Mouse (Mus musculus): Measurements from ENCODE around the gene Acpp.

The Acpp gene

GRCm38 (mm10) chr9:104304376-104304775, 33.2 kb downstream of the Acpp start:
- no peak for DNase-seq

DNA sequence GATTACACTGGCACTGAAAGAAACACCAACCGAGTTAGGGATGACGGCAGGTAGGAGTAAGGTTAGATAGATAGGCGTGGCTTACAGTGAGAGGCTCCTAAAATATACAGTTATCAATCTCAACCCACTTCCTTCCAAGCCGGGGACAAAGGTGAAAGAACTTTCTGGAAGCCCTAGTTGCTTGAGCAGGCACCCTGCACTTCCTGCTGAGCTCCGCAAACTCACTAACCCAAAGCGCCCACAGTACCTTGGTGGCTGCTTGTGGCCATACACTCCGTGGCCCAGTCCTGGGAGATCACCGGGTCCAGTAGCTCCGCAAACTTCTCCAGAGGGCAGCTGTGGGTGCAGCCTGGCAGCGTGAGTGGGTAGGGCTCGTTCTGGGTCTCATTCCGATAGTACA, 37.0 kb downstream of the Acpp start:
- no peak for DNase-seq

GRCm38 (mm10) chr9:104297041-104297440, 40.5 kb downstream of the Acpp start:
- no peak for DNase-seq

DNA sequence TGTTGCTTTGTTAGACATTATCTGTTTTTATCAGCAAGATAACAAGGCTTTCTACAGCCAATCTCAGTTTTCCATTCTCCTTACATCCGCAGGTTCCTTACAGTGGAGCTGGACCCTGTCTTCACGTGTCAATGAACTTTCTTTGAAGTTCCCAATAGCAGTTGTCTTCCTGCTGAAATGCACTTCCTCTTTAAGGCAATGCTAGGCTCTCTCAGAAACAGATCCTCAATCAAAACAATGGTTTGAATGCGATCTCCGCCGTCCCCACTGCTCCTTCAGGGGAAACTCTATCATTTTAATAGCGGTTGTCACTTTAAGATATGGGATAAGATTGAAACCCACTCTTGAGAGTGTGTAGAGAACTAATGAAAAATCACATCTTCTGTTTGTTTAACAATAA, 52.6 kb downstream of the Acpp start:
- no peak for DNase-seq

- peak; percentile 73 for DNase-seq
Observed at GRCm38 (mm10) chr9:104282536-104282935, 55.0 kb downstream of the Acpp start.

- DNase-seq = peak; percentile 79
Observed at GRCm38 (mm10) chr9:104281737-104282136, 55.8 kb downstream of the Acpp start.

- DNase-seq = no peak
Observed at GRCm38 (mm10) chr9:104280725-104281495, 56.6 kb downstream of the Acpp start.

DNA sequence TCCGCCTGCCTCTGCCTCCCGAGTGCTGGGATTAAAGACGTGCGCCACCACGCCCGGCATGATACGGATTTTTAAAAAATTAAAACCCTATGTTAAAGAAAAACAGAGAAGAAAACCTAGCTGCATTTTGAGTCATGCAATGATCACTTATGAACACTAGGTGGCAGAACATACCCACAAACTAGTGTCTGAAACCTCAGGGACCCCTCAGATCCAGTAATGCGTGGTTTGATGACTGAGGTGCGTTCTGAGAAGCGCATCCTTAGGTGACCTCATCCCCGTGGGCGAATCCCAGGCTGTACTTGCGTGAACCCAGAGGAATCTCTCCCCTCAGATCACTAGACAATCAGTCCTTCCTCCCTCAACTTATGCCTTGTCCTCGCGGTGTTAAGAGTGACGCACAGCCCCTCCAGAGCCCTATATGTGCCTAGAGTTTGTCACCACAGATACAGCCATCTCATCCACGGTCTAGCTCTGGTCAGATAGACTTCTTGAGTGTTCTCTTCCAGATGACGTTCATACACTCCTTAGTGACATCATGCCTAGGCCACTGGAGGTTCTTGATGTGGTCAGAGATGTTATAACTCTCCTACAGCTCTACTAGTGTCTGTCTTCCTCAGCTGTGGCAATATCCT, 59.9 kb downstream of the Acpp start:
- DNase-seq = peak; percentile 86

GRCm38 (mm10) chr9:104275084-104275785, 62.3 kb downstream of the Acpp start:
- DNase-seq = no peak

- DNase-seq = no peak
Observed at GRCm38 (mm10) chr9:104272057-104272456, 65.5 kb downstream of the Acpp start.

DNA sequence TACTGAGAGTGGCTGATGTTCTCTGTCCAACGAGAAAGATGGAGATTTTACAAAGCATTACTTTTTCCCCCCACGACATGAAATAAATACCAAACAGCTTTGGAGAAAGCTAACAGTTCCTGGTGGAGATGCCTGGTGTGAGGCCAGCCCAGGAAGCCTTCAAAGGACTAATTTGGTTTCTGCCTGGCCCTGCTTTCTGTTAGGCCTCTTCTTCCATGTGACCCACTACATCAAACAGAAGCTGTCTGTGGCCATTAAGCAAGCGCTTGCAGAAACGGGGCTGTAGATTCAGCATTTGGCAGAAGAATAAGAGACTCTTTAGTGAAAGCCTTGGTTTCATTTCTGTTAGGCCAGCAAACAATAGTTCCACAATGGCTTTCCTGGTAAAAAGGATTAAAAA, 65.9 kb downstream of the Acpp start:
- no peak for DNase-seq

DNA sequence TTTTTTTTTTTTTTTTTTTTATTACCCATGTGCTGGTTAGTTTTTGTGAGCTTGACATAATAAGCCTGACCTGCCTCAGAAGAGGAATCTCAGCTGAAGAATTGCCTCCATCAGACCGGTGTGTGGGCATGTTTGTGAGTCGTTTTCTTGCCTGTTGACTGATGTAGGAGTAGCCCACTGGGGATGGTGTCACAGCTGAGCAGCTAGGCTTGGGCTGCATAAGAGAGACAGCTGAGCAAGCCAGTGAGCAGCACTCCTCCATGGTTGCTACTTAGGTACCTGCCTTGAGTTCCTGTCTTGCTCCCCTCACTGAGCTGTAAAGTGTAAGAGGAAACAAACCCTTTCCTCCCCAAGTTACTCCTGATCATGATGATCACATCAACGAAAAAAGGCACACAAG, 67.6 kb downstream of the Acpp start:
- DNase-seq = no peak

- DNase-seq = peak; percentile 94
Observed at GRCm38 (mm10) chr9:104269349-104269871, 68.1 kb downstream of the Acpp start.

GRCm38 (mm10) chr9:104264567-104264966, 73.0 kb downstream of the Acpp start:
- DNase-seq = no peak

- peak; percentile 100 for DNase-seq
Observed at GRCm38 (mm10) chr9:104262823-104263352, 74.7 kb downstream of the Acpp start, which contains the start of gene Dnajc13. Dnajc13 (minus strand) TSS chr9:104262930.

DNA sequence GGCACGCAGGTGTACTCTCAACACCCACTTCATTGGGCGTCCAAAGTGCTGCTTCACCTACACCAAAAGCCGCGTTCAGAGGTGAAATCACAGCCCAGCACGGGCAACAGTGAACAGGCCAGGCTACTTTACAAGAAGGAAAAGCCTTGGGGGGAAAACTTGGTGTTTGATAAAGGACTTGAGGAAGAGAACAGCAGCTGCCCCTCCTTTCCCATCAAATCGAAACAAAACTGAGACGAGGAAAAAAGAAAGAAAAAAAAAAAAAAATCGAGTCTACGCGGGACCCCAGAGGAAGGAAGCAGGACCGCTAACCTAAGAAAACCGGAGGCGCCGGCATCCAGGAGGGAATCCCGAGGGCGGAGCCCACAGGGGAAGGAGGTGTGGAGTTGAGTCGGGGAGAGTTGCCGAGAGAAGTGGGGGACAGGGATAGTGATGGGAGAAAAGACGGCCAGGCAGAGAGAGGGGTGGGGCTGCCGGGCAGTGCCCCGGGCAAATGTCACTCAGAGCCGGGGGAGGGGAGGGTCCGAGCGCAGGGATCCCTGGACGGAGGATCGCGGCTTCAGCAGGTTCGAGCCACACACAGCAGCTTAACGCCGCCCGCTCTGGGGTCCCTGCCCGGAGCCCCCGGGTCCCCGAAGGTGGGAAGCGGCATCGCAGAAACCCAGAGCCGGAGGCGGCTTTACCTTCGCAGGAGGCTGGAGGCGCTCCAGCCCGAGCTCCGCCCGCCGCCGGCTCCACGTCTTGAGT, 75.4 kb downstream of the Acpp start:
- DNase-seq = no peak

GRCm38 (mm10) chr9:104260306-104260705, 77.2 kb downstream of the Acpp start:
- DNase-seq = no peak

DNA sequence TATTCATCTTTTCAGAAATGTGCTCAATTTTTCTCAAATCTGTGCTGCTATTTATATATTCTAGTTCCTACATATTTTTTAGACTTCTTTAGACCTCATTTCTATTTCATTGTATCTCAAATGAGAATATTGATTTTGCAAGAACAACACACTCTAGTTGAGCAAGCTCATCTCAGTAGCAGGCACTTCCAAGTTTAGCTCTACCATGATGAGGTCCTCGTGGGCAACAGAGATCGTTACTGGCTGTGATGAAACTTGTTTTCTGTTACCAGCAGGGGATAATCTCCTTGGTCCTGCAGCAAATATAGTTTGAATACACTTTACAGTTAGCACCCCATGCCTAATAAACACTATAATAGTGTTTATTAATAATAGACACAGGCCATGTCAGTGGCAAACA, 81.5 kb downstream of the Acpp start:
- DNase-seq = no peak

- no peak for DNase-seq
Observed at GRCm38 (mm10) chr9:104254408-104255180, 83.0 kb downstream of the Acpp start.

DNA sequence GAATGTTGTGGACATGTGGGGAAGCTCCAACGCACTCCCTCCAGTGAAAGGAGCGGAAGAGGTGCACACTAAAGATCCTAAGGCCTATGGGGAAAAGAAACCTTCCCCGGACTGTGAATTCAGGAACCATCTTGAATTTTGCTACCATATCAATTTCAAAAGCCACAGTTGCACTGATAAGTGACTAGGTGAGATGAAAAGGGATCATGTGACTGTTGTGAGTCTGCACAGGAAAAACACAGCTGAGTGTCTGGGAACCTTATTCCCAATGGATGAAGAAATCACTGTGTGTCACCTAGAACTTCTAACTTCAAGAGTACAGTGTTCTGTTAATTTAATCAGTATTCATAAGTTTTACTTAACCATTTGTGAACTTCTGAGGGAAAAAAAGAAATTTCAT, 84.9 kb downstream of the Acpp start:
- DNase-seq = no peak

- peak; percentile 66 for DNase-seq
Observed at GRCm38 (mm10) chr9:104251687-104252086, 85.9 kb downstream of the Acpp start.

- DNase-seq = no peak
Observed at GRCm38 (mm10) chr9:104251111-104251510, 86.4 kb downstream of the Acpp start.

Measured in heart, adult 11 months (tissue).